Mouse (Mus musculus) lung, postnatal 0 days (tissue): ENCODE data around the gene Fam166a.

ENCODE experiments used
- CTCF ChIP-seq: IDR thresholded peaks from 2 replicates; pipeline ENCODE4 v1.5.1; 2016; ENCODE audit warnings: antibody characterized with exemption, mild to moderate bottlenecking
- EP300 ChIP-seq: IDR thresholded peaks from 2 replicates; pipeline ENCODE4 v1.6.1; 2016; ENCODE audit warnings: antibody characterized with exemption, mild to moderate bottlenecking, control low read depth

DNA sequence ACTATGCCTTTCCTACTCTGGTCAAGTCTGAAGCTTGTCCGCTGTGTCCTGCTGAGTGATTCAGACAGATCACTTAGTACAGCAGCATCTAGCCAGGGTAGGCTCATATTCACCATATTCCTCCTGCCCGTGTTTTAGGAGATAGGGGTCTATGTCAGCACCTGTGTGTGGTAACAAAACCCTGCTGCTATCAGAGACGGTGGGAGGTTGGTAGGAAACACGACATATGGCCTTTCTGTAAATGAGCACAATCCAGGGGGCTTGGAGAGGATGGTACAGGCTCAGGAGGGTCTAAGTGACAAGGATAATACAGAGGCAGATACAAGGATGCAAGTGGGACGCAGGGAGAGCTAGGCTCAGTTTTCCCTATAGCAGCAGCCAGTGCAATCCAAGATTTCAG lies 11.0 kb downstream of the Fam166a start:
- TF ChIP-seq CTCF (no peak), EP300 (no peak)
